Mouse (Mus musculus): ENCODE data around the gene Gm11487.
"Not testable (repeated sequence)": the region's sequence is repeated elsewhere in the genome, so short reads cannot be mapped to it uniquely, and the experiment has no call there.

The Gm11487 gene

DNA sequence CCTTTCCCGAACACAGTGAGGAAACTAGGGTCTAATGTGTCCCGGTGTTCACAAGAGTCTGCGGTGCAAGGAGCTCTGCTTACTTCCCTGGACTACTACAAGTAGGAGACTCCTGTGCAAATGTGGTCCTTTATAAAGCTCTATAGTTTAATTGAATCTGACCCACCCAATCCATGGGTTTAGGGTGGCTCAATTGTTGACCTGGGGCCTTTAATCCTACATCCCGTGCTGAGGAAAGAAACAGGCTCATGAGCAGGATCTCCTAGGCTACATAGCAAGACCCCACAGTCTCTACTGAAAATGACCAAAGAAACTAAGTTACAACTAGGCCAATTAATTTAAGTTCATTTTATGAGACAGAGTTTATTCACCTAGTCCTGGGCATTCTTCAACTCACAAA lies at the start of gene Gm11487:
Gm11487 (minus strand) TSS at position 101 of the 400 bp plus-strand sequence.
- not testable (repeated sequence) for DNase-seq (ENCODE audit: low spot score)

DNA sequence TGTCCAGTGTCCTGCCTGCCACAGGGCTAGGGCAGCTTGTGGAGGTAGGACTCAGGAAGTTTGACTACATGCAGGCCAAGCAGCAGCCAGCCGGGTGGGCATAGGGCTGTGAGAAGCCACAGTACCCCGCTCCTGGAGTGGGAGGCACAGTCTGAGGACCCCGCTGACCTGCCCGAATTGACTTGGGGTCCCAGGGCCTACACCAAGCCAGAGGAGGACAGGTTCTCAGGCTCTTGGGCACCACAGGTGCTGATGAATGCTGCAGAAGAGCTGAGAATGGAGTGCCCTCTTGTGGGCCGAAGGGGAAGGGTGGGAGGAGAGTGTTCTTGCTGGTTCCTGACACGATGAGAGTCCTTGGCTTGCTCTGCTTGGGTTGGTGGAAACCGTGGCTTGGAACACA lies 39.8 kb upstream of the Gm11487 start:
- DNase-seq (ENCODE audit: low spot score), result no peak

GRCm38 (mm10) chr4:73442568-73442967 lies 37.7 kb upstream of the Gm11487 start:
- DNase-seq (ENCODE audit: low spot score), result no peak

DNA sequence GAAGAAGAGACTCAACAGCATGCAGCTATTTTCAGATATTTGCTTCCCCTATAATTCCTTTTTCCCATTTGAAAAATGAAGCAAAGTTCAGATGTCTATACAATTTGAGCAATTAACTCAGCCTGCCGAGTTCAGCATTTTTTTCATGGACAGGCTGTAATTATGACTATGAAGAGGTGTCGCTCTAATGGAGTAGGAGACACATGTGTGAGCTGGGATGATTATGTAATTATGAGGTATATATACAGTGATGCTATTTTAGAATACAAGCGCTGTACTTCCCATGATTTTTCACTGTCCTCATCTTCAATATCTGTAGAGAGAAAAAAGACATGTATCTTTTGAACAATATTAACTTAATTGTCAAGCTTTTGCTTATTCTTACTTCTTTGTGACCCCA lies 21.0 kb upstream of the Gm11487 start:
- no peak for DNase-seq (ENCODE audit: low spot score)

DNA sequence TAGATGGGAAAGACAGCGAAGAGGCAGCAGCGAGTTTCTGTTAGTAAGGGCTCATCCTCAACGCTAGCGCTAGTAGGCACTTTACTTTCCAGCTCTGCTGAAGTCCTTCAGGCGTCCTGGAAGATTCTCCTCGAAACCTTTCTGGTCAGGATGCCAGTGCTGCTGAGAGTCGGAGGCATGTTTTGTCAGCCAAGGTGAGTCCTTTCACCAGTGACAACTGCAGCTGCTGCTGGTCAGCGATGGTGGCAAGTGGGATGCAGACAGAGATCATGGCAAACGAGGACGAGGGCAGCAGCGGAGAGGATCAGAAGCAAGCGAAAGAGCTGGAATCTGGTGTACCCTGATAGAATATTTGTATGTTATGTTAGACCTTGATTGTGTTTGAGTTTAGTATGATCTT lies 18.2 kb upstream of the Gm11487 start:
- no peak for DNase-seq (ENCODE audit: low spot score)

DNA sequence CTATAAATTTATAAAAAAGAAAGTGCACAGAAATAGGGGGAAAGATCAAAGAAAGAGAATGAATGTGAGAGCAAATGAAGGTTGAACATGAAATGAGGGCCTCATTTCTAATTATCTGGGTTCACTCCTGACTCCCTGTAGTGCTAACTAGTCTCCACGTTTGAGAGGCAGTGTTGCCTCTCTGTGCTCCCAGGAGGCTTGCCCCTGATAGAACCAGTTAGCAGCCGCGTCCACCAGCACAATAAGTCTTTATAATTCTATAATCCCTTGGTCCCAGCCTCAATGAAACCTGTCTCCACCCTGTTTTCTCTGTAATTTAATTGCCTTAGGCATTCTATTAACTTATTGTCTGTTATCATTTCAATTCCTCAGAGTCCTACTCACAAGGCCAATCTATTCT lies 38.3 kb downstream of the Gm11487 start:
- DNase-seq (ENCODE audit: low spot score), result no peak
